Mouse (Mus musculus) embryonic facial prominence, embryonic 10.5 days (tissue): ENCODE measurements around the gene Trp53i11. TPM values are rescaled to one million over a fixed set of nuclear protein-coding genes. Genes with fewer than 3 reads are reported as not detected.

Experiments
- polyA plus RNA-seq: library from polyadenylated mRNA; unstranded; fragments of >200 nt; fragmentation: Nextera tagmentation; extraction: Ambion mirVana; gene quantifications from 2 replicates; pipeline ENCODE4 v1.2.1, GENCODE M21; 2016

Trp53i11 gene
- polyA plus RNA-seq, 1 experiment from 2014 or later: 72.5 TPM

Other genes with a start within 250 kb of the Trp53i11 start
- 2.9 and 3.5 TPM in 2 replicates for gene Prdm11, start 141.4 kb upstream of the Trp53i11 start, polyA plus RNA-seq
- gene Tspan18, start 147.0 kb downstream of the Trp53i11 start, polyA plus RNA-seq: 20.7 and 25.3 TPM in 2 replicates